Mouse (Mus musculus): Measurements from ENCODE around the gene Sim2. TPM values are rescaled to one million over a fixed set of nuclear protein-coding genes. Genes with fewer than 3 reads are reported as not detected.
A peak's percentile ranks its signal among the peaks of the same experiment; 100 is the strongest.

Gene Sim2
- polyA plus RNA-seq, 1 experiment from 2014 or later, result 1.2 TPM

- H3K4me1 ChIP-seq (replicated peaks; ENCODE audit: control insufficient read depth, insufficient read depth, low read length), result peaks cover 1% of the 10 kb centered on the region; the same call in 1 of the 2 replicates
- H3K4me2 ChIP-seq (ENCODE audit: low read depth, low read length, severe bottlenecking), result no peak overlapping the region
- 12% methylated on average over 7 of the region's 7 CpGs for WGBS
- H3K27ac ChIP-seq (ENCODE audit: low read depth, low read length), result no peak overlapping the region
- H3K9me3 ChIP-seq (ENCODE audit: control insufficient read depth, low read length), result no peaks in the 10 kb centered on the region; the same call in 1 of the 2 replicates
- DNase-seq (ENCODE audit: low spot score) (no peak), ATAC-seq (replicated peaks; ENCODE audit: low FRiP score) (0 out of 2 replicates have a peak, but pooled peaks have one; percentile 39)
- H3K27me3 ChIP-seq (ENCODE audit: control insufficient read depth, insufficient read depth, low read length), result peaks cover 9% of the 10 kb centered on the region; the same call in 1 of the 2 replicates
- H3K36me3 ChIP-seq (ENCODE audit: control insufficient read depth, insufficient read depth, low read length), result no peaks in the 10 kb centered on the region
- no peak overlapping the region for H3K4me3 ChIP-seq (ENCODE audit: low read depth, low read length)
- H3K9ac ChIP-seq (ENCODE audit: low read length), result no peak overlapping the region
These were observed 79.5 kb downstream of the Sim2 start for GRCm38 (mm10) chr16:94164236-94164635.

GRCm38 (mm10) chr16:94164978-94165377 is 80.2 kb downstream of the Sim2 start:
- no peaks in the 10 kb centered on the region; the same call in 1 of the 2 replicates for H3K9me3 ChIP-seq (ENCODE audit: control insufficient read depth, low read length)
- no peak overlapping the region for H3K4me2 ChIP-seq (ENCODE audit: low read depth, low read length, severe bottlenecking)
- peaks cover 2% of the 10 kb centered on the region; the same call in 1 of the 2 replicates for H3K4me1 ChIP-seq (replicated peaks; ENCODE audit: control insufficient read depth, insufficient read depth, low read length)
- H3K9ac ChIP-seq (ENCODE audit: low read length), result no peak overlapping the region
- DNase-seq (ENCODE audit: low spot score) (no peak), ATAC-seq (replicated peaks; ENCODE audit: low FRiP score) (no peak)
- H3K4me3 ChIP-seq (ENCODE audit: low read depth, low read length), result no peak overlapping the region
- WGBS, result 38% methylated on average over 5 of the region's 5 CpGs
- no peaks in the 10 kb centered on the region for H3K36me3 ChIP-seq (ENCODE audit: control insufficient read depth, insufficient read depth, low read length)
- no peak overlapping the region for H3K27ac ChIP-seq (ENCODE audit: low read depth, low read length)
- peaks cover 9% of the 10 kb centered on the region; the same call in 1 of the 2 replicates for H3K27me3 ChIP-seq (ENCODE audit: control insufficient read depth, insufficient read depth, low read length)

GRCm38 (mm10) chr16:94168655-94169545 is 84.2 kb downstream of the Sim2 start:
- Histone ChIP-seq H3K27ac (ENCODE audit: low read depth, low read length) (no peak overlapping the region), H3K36me3 (ENCODE audit: control insufficient read depth, insufficient read depth, low read length) (no peaks in the 10 kb centered on the region), H3K4me2 (ENCODE audit: low read depth, low read length, severe bottlenecking) (no peak overlapping the region), H3K27me3 (ENCODE audit: control insufficient read depth, insufficient read depth, low read length) (peaks cover 36% of the 10 kb centered on the region), H3K4me1 (replicated peaks; ENCODE audit: control insufficient read depth, insufficient read depth, low read length) (peaks cover 6% of the 10 kb centered on the region; the same call in 1 of the 2 replicates), H3K4me3 (ENCODE audit: low read depth, low read length) (no peak overlapping the region), H3K9ac (ENCODE audit: low read length) (no peak overlapping the region), H3K9me3 (ENCODE audit: control insufficient read depth, low read length) (no peaks in the 10 kb centered on the region; the same call in 1 of the 2 replicates)
- 93% methylated on average over 16 of the region's 16 CpGs for WGBS
- ATAC-seq (replicated peaks; ENCODE audit: low FRiP score) (no peak), DNase-seq (ENCODE audit: low spot score) (no peak)

- Histone ChIP-seq H3K9ac (ENCODE audit: low read length) (no peak overlapping the region), H3K4me2 (ENCODE audit: low read depth, low read length, severe bottlenecking) (no peak overlapping the region), H3K4me1 (replicated peaks; ENCODE audit: control insufficient read depth, insufficient read depth, low read length) (peaks cover 5% of the 10 kb centered on the region; the same call in 1 of the 2 replicates), H3K9me3 (ENCODE audit: control insufficient read depth, low read length) (no peaks in the 10 kb centered on the region; the same call in 1 of the 2 replicates), H3K36me3 (ENCODE audit: control insufficient read depth, insufficient read depth, low read length) (no peaks in the 10 kb centered on the region), H3K27me3 (ENCODE audit: control insufficient read depth, insufficient read depth, low read length) (peaks cover 48% of the 10 kb centered on the region), H3K27ac (ENCODE audit: low read depth, low read length) (no peak overlapping the region), H3K4me3 (ENCODE audit: low read depth, low read length) (no peak overlapping the region)
- 9% methylated on average over 4 of the region's 4 CpGs for WGBS
- ATAC-seq (replicated peaks; ENCODE audit: low FRiP score), result peak; percentile 71
- DNase-seq (ENCODE audit: low spot score), result no peak
These were observed 85.5 kb downstream of the Sim2 start for GRCm38 (mm10) chr16:94170218-94170617.

- H3K27me3 ChIP-seq (ENCODE audit: control insufficient read depth, insufficient read depth, low read length), result peaks cover 65% of the 10 kb centered on the region
- H3K36me3 ChIP-seq (ENCODE audit: control insufficient read depth, insufficient read depth, low read length), result no peaks in the 10 kb centered on the region
- 91% methylated on average over 1 of the region's 1 CpGs for WGBS
- H3K27ac ChIP-seq (ENCODE audit: low read depth, low read length), result no peak overlapping the region
- no peak for DNase-seq (ENCODE audit: low spot score)
- no peak overlapping the region for H3K4me2 ChIP-seq (ENCODE audit: low read depth, low read length, severe bottlenecking)
- H3K9ac ChIP-seq (ENCODE audit: low read length), result no peak overlapping the region
- peaks cover 13% of the 10 kb centered on the region; the same call in 1 of the 2 replicates for H3K4me1 ChIP-seq (replicated peaks; ENCODE audit: control insufficient read depth, insufficient read depth, low read length)
- no peak for ATAC-seq (replicated peaks; ENCODE audit: low FRiP score)
- no peak overlapping the region for H3K4me3 ChIP-seq (ENCODE audit: low read depth, low read length)
- H3K9me3 ChIP-seq (ENCODE audit: control insufficient read depth, low read length), result no peaks in the 10 kb centered on the region; the same call in 1 of the 2 replicates
These were observed 88.6 kb downstream of the Sim2 start for GRCm38 (mm10) chr16:94173361-94173760.

- ATAC-seq (replicated peaks; ENCODE audit: low FRiP score), result no peak
- no peak overlapping the region for H3K27ac ChIP-seq (ENCODE audit: low read depth, low read length)
- no peak overlapping the region for H3K4me3 ChIP-seq (ENCODE audit: low read depth, low read length)
- H3K36me3 ChIP-seq (ENCODE audit: control insufficient read depth, insufficient read depth, low read length), result no peaks in the 10 kb centered on the region
- H3K27me3 ChIP-seq (ENCODE audit: control insufficient read depth, insufficient read depth, low read length), result peaks cover 66% of the 10 kb centered on the region
- no peak for DNase-seq (ENCODE audit: low spot score)
- no peak overlapping the region for H3K4me2 ChIP-seq (ENCODE audit: low read depth, low read length, severe bottlenecking)
- H3K9me3 ChIP-seq (ENCODE audit: control insufficient read depth, low read length), result no peaks in the 10 kb centered on the region
- 90% methylated on average over 7 of the region's 7 CpGs for WGBS
- peaks cover 23% of the 10 kb centered on the region for H3K4me1 ChIP-seq (replicated peaks; ENCODE audit: control insufficient read depth, insufficient read depth, low read length)
- no peak overlapping the region for H3K9ac ChIP-seq (ENCODE audit: low read length)
These were observed 90.7 kb downstream of the Sim2 start for GRCm38 (mm10) chr16:94175366-94175986.

Small RNAs within 50 kb of the gene (microRNA-seq; reads per million reads assigned to microRNA genes)
- not detected for gene Gm23062 (ENCODE audit: insufficient number of aligned reads)

Other genes with a start within 250 kb of the Sim2 start
- gene Chaf1b, start 201.0 kb upstream of the Sim2 start, polyA plus RNA-seq (2014; fragmentation: Nextera tagmentation; extraction: Ambion mirVana), result 119 and 120 TPM in 2 replicates
- not detected in 2 replicates for gene Cldn14, start 76.1 kb upstream of the Sim2 start, polyA plus RNA-seq (2014; fragmentation: Nextera tagmentation; extraction: Ambion mirVana)
- gene Hlcs, start 228.6 kb downstream of the Sim2 start, polyA plus RNA-seq (2014; fragmentation: Nextera tagmentation; extraction: Ambion mirVana), result 13.8 TPM in 2 replicates
- 5.4 and 5.7 TPM in 2 replicates for gene Ripply3, start 243.5 kb downstream of the Sim2 start, polyA plus RNA-seq (2014; fragmentation: Nextera tagmentation; extraction: Ambion mirVana)